Mouse (Mus musculus): ENCODE data around the gene Zscan12.

GRCm38 (mm10) chr13:21415750-21416149 is 53.1 kb downstream of the Zscan12 start:
- TF ChIP-seq CTCF (IDR thresholded peaks at IDR 0.05; ENCODE audit: low read depth) (no peak), EP300 (IDR thresholded peaks at IDR 0.05; ENCODE audit: low read depth) (no peak)

Measured in liver, embryonic 14.5 days (tissue).